Mouse (Mus musculus) heart, adult 2 months (tissue): Measurements from ENCODE around the gene Mfsd5. TPM values are rescaled to one million over a fixed set of nuclear protein-coding genes. Genes with fewer than 3 reads are reported as not detected.
A peak's percentile ranks its signal among the peaks of the same experiment; 100 is the strongest.

ENCODE experiments used
- DNase-seq, 2 experiments: peaks; one replicate each; pipeline ENCODE4 v3.0.0; 2021
- H3K27ac ChIP-seq: fragments of 200-600 bp; 2 replicates; pipeline ENCODE4 v1.8.1; 2022
- H3K27me3 ChIP-seq: fragments of 200-500 bp; 2 replicates; pipeline ENCODE4 v1.6.1; 2012; ENCODE audit warnings: mild to moderate bottlenecking, low read length, inconsistent platforms, mixed read lengths; ENCODE audit not compliant: control insufficient read depth, insufficient read depth
- H3K36me3 ChIP-seq: fragments of 200-500 bp; 2 replicates; pipeline ENCODE4 v1.6.1; 2012; ENCODE audit warnings: low read length, inconsistent platforms; ENCODE audit not compliant: control insufficient read depth, insufficient read depth
- H3K4me1 ChIP-seq: fragments of 200-500 bp; 2 replicates; pipeline ENCODE4 v1.6.1; 2011; ENCODE audit warnings: low read length; ENCODE audit not compliant: control insufficient read depth, insufficient read depth
- H3K4me3 ChIP-seq: fragments of 200-600 bp; 2 replicates; pipeline ENCODE4 v1.8.1; 2022
- H3K79me2 ChIP-seq: fragments of 200-500 bp; replicated peaks from 2 replicates; pipeline ENCODE4 v1.6.1; 2012; ENCODE audit warnings: mild to moderate bottlenecking, inconsistent platforms, low read length, moderate library complexity, mixed read lengths; ENCODE audit not compliant: control insufficient read depth, insufficient read depth
- H3K9ac ChIP-seq: fragments of 200-500 bp; 2 replicates; pipeline ENCODE4 v1.6.1; 2012; ENCODE audit warnings: low read depth, mild to moderate bottlenecking, control low read depth, inconsistent platforms, low read length, mixed read lengths
- CTCF ChIP-seq: fragments of 200-600 bp; IDR thresholded peaks from 2 replicates; pipeline ENCODE4 v1.8.1; 2022; ENCODE audit warnings: antibody characterized with exemption, mild to moderate bottlenecking, moderate library complexity
- EP300 ChIP-seq: fragments of 200-500 bp; IDR thresholded peaks from 2 replicates; pipeline ENCODE4 v1.6.1; 2011; ENCODE audit warnings: low read depth, low read length, control low read depth; ENCODE audit not compliant: insufficient read depth
- POLR2A ChIP-seq: fragments of 200-500 bp; IDR thresholded peaks from 2 replicates; pipeline ENCODE4 v1.6.1; 2011; ENCODE audit warnings: mild to moderate bottlenecking, low read depth, low read length, control low read depth; ENCODE audit not compliant: insufficient read depth
- WGBS: fragments of 180-500 bp; shearing (Covaris S2); methylation state at CpG from one replicate; pipeline ENCODE4 v1.1.7; 2018; 5-methylcytosine and 5-hydroxymethylcytosine counted together
- intact Hi-C: fragments of 180-260 bp; cut with DNase I; formaldehyde crosslinking; loops from one replicate; pipeline ENCODE4 v1.15.1; 2025
- polyA plus RNA-seq: library from polyadenylated mRNA; depleted of rRNA; stranded (reverse); fragments of >200 nt; gene quantifications from 2 replicates; pipeline ENCODE4 v1.2.3, GENCODE M21; 2012
- total RNA-seq, 2 experiments: library from RNA; stranded (reverse); gene quantifications; 2 replicates each; pipeline ENCODE4 v1.2.3; 2021

Mfsd5 gene
- total and polyA plus RNA-seq, 3 experiments = 17.0 to 37.8 (median 19.4) TPM

- Histone ChIP-seq H3K79me2 (no peaks in the 10 kb centered on the region), H3K27ac (peak within 1 kb of the TSS; percentile 81), H3K27me3 (no peaks in the 10 kb centered on the region), H3K36me3 (no peaks in the 10 kb centered on the region), H3K9ac (peak within 1 kb of the TSS; percentile 91), H3K4me3 (peak within 1 kb of the TSS; percentile 60), H3K4me1 (peaks cover 8% of the 10 kb centered on the region; the same call in 1 of the 2 replicates)
- TF ChIP-seq POLR2A = peak; percentile 12; the same call in 1 of the 2 replicates
- no peak for TF ChIP-seq EP300
- intact Hi-C loops = no loop called here
- 5% methylated on average over 39 of the region's 46 CpGs for WGBS
- DNase-seq = peak; percentile 69 to 72
Observed at GRCm38 (mm10) chr15:102257202-102258075, 21.8 kb upstream of the Mfsd5 start, which contains the start of gene Rarg. TSS of gene Rarg (minus strand) at chr15:102257517.

- Histone ChIP-seq H3K9ac (peak overlapping the region; percentile 91), H3K4me1 (peaks cover 8% of the 10 kb centered on the region; the same call in 1 of the 2 replicates), H3K79me2 (no peaks in the 10 kb centered on the region), H3K36me3 (no peaks in the 10 kb centered on the region), H3K27me3 (no peaks in the 10 kb centered on the region), H3K4me3 (peak overlapping the region; percentile 60), H3K27ac (peak overlapping the region; percentile 81)
- DNase-seq = peak; percentile 75 to 76
- TF ChIP-seq EP300 (no peak), POLR2A (peak; percentile 64), CTCF (no peak)
- intact Hi-C loops = no loop called here
- WGBS = 53% methylated on average over 12 of the region's 12 CpGs
Observed at GRCm38 (mm10) chr15:102258076-102258470, 21.2 kb upstream of the Mfsd5 start.

- Histone ChIP-seq H3K27ac (peak overlapping the region; percentile 81), H3K79me2 (no peaks in the 10 kb centered on the region), H3K9ac (no peak overlapping the region), H3K27me3 (no peaks in the 10 kb centered on the region), H3K4me3 (no peak overlapping the region; the same call in 1 of the 2 replicates), H3K4me1 (peaks cover 8% of the 10 kb centered on the region; the same call in 1 of the 2 replicates), H3K36me3 (no peaks in the 10 kb centered on the region)
- TF ChIP-seq CTCF (no peak), EP300 (no peak), POLR2A (no peak)
- peak in 1 of 2 experiments; percentile 20 for DNase-seq
- WGBS = 49% methylated on average over 11 of the region's 11 CpGs
- intact Hi-C loops = no loop called here
Observed at GRCm38 (mm10) chr15:102258581-102259253, 20.5 kb upstream of the Mfsd5 start.

GRCm38 (mm10) chr15:102262582-102262981, 16.7 kb upstream of the Mfsd5 start:
- intact Hi-C loops = no loop called here
- H3K27ac ChIP-seq = no peak overlapping the region
- no peaks in the 10 kb centered on the region for H3K36me3 ChIP-seq
- H3K27me3 ChIP-seq = no peaks in the 10 kb centered on the region
- peaks cover 6% of the 10 kb centered on the region; the same call in 1 of the 2 replicates for H3K4me1 ChIP-seq
- WGBS = 59% methylated on average over 7 of the region's 7 CpGs
- H3K9ac ChIP-seq = no peak overlapping the region
- no peak overlapping the region for H3K4me3 ChIP-seq
- TF ChIP-seq EP300 (no peak), CTCF (no peak), POLR2A (no peak)
- DNase-seq = no peak
- no peaks in the 10 kb centered on the region for H3K79me2 ChIP-seq

GRCm38 (mm10) chr15:102263037-102263436, 16.2 kb upstream of the Mfsd5 start:
- no peak overlapping the region for H3K27ac ChIP-seq
- H3K27me3 ChIP-seq = no peaks in the 10 kb centered on the region
- 86% methylated on average over 2 of the region's 2 CpGs for WGBS
- H3K4me1 ChIP-seq = peaks cover 2% of the 10 kb centered on the region; the same call in 1 of the 2 replicates
- no peak overlapping the region for H3K4me3 ChIP-seq
- H3K9ac ChIP-seq = no peak overlapping the region
- intact Hi-C loops = no loop called here
- DNase-seq = no peak
- no peaks in the 10 kb centered on the region for H3K36me3 ChIP-seq
- TF ChIP-seq CTCF (no peak), EP300 (no peak), POLR2A (no peak)
- H3K79me2 ChIP-seq = no peaks in the 10 kb centered on the region

GRCm38 (mm10) chr15:102265548-102265947, 13.7 kb upstream of the Mfsd5 start:
- no peak for DNase-seq
- intact Hi-C loops = no loop called here
- H3K27ac ChIP-seq = no peak overlapping the region
- WGBS = 90% methylated on average over 5 of the region's 5 CpGs
- no peaks in the 10 kb centered on the region for H3K36me3 ChIP-seq
- H3K9ac ChIP-seq = no peak overlapping the region
- TF ChIP-seq EP300 = no peak
- peak; percentile 46 for TF ChIP-seq CTCF
- peaks cover under 1% of the 10 kb centered on the region; the same call in 1 of the 2 replicates for H3K27me3 ChIP-seq
- no peaks in the 10 kb centered on the region for H3K4me1 ChIP-seq
- H3K4me3 ChIP-seq = no peak overlapping the region
- no peaks in the 10 kb centered on the region for H3K79me2 ChIP-seq
